Mouse (Mus musculus) layer of hippocampus, postnatal 36 days (tissue): ENCODE measurements at regions not wholly inside any gene's neighbourhood (a gene's known extent, or its start where the extent isn't known, plus 50 kb on each side); places are given as distances from the start of the nearest gene placed in this dataset.
A peak's percentile ranks its signal among the peaks of the same experiment; 100 is the strongest.
"Not testable (repeated sequence)": the region's sequence is repeated elsewhere in the genome, so short reads cannot be mapped to it uniquely, and the experiment has no call there.

Experiments used
- DNase-seq, 2 experiments: peaks; one replicate each; pipeline ENCODE4 v3.0.0; 2022

DNA sequence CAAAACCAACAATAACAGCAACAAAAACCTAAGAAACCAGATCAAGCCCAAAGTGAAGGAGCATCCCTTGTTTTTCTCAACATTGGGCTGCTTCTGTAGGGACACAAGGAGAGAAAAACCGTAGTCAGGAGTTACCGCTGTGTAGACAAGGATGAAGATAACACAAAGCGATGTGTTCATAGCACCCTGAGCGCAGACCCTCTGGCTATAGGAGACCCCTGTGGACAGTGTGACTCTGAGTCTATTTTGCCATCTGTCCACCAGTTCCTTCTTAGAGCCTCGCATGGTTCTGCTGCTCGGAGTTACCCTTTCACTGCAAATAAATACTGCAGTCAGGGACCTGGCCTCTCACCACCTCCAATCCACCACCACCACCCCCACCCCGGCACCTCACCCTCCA lies 263.7 kb upstream of the Jarid2 start:
- no peak for DNase-seq

DNA sequence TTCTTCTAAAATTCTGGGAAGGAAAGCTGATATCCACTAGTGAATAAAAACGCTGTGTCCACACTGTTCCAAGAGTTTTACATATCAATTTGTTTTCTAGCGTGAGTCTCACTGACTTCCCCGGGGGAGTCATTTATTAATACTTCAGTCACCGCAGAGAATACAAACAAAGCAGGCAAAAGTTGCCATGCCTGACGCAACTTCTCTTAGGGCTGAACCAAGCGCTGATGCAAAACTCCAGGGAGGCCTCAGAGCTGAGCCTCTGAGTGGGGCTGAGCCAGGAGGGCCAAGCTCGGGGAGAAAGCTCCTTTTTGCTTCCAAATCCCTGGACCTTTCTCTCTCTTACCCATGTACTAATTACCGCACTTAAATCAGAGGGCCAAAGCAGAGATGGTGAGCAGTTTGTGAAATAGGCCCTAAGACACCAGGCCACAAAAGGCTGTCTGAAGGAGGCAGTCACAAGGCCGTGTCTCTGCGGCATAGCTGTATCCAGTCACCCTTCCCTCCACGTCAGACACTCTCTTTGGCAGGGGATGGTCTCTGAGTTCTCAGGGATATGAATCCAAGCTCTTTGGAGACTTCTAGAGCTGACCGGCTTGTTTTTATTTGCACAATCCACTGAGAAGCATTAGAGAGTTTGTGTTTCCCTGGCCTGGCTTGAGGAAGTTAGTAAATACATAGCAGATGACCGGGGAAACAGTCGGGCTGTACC lies 260.2 kb upstream of the Jarid2 start:
- DNase-seq: no peak

DNA sequence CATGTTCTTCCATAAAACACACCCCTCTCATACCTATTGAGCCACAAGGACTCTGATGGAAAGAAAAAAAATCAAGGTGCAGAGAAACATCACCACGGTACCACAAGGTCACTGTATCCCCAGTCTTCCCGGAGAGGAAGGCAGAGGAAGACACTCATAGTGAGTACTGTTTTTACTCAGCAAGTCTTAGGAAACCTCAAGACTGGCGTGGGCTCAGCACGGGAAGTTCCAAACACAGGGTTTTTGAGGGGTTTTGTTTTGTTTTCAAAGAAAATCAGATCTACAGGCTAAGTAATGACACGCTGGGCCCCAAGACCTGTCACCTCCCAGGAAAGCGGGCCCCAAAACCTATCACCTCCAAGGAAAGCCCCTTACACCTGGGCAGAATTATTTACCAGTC lies 259.6 kb upstream of the Jarid2 start:
- no peak for DNase-seq

DNA sequence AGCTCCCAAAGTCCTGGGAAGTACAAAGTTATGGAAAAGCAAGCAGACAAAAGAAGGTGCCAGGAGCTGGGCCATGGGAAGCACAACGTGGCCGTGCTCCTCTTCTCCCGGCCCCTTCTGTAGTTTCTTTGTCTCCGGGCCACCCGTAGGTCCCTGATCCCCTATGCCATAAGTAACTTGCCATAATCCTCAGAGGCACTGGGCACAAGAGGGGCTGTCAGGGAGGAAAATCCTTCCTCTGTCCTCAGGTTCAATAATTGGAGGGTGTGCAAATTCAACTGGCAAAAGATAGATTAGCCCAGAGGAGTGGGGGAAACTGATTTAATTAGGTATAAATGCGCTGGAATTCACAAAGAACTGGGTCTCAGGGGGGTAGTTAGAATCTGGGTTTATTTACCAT lies 256.1 kb upstream of the Jarid2 start:
- no peak for DNase-seq

DNA sequence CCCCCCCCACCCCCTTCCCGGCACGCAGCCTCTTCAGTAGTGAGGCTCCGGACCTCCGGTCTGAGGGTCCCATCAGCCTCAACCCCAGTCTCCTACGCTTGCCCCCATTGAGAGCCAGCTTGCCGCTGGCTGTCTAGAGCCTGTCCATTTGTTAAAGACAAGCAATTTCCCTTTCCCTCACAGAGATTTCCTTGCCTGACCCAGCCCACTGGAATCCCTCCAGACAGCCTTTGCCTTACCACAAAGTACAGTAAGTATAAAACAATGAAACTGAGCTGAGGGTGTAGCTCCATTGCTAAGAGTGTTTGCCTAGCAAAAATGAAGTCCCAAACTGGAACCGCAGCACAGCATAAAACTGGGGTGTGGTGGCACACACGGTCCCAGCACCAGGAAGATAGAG lies 252.4 kb upstream of the Jarid2 start:
- DNase-seq: no peak

DNA sequence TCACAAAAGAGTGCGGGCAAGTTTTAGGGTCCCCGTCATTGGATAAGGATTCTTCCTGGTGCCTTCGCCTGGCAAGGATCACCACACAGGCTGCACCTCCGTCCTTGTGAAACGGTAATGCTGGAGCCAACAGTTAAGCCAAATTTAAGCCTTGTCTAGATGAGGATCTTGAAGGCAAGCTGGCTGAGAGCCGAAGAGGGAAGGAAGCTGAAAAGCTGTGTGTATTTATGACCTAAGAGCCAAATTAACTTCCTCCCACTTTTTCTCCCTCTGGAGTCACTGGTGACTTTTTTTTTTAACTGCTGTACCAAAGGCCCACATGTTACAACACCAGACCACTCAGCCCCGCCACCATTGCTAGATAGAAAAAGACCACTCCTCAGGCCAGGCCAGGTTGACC lies 249.1 kb upstream of the Jarid2 start:
- DNase-seq: no peak

DNA sequence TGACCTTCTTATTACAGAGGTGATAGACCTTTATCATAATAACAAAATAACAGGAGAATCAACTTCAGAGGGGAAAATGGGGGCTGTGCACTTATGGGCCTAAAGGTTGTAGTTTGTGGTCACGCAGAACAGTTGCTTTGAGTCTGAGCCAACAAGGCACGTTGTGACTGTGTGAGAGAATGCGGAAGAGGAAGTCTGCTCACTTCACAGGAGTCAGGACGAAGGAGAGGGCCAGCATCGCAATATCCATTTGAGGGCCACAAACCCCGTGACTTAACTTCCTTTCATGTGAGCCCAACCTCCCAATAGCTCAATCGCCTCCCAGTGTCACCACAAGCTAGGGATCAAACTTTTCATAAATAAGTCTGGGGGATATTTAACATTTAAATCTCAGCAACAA lies 246.6 kb upstream of the Jarid2 start:
- DNase-seq: no peak

DNA sequence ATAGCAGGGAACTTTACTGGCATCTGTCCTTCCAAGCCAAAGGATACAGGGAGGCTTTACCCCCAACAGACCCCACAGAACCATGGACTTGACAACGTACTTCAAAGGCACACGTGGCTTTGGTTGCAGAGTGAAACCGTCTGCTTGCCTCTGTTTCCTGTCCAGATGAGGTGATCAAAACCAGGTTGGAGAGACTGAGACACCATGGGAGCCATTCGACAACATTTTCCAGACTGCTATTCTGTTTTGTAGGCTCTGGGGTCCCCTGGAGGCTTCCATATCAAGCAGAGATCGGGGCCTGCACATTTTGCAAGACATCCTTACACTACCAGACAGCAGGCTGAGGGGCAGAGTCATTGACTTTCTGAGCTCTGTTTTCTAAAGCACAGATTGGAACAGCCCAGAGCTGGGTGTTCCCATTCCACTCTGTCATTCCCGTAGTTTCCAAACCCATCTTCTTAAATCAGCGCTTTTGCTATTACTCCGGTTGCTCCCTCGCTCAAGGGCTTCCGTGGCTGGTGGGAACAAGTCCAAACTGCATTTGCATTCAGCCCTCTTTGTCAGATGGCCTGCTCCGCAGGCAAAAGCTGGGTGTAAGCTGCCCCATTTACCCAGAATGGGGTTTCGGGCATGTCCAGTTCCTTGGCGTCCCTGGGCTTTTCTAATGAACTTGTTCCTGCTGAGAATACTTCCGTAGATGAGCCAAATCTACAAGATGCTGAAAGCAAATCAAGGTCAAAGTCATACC lies 244.5 kb upstream of the Jarid2 start:
- DNase-seq: peak; percentile 14 to 18

DNA sequence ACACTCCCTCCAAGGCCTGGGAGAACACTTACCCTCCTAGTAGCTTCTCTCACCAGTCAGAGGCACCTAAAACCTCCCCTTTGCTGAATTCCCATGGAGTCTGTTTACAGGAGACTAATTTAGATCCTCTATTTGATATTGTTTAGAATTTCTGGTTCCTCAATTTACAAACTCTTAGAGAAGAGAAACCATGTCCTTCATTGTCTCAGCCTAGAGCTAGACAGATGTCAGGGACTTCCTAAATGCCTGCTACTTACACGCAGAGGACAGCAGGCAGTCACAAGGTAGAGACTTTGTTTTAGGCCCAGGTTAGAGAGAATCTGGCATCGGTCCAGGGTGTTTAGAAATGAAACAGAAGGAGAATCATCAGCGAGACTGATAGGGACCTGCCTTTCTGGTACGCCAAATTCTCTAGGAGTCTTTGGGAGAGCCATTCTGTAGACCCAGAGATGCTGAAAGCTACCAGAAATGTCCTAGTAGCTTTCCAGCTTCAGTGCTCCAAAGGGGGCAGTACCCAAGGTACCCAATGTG lies 238.3 kb upstream of the Jarid2 start:
- no peak for DNase-seq

DNA sequence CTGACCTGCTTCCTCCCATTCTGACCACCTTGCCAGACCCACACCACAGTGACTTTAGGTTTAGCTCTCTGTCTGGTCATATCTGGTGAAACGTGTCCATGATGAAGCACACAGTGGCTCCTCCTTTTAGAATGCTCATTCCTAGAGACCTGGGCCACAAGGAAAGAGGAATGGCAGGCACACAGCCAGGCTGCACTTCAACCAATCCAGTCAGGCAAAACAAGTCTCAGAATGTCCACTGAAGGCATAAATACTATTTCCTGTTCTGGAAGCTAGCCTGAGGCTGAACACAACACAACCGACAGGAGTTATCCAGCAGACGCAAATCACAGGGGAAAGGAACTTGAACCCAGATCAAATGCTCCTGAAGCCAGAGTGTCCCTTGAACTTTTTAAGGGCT lies 235.4 kb upstream of the Jarid2 start:
- DNase-seq: no peak

DNA sequence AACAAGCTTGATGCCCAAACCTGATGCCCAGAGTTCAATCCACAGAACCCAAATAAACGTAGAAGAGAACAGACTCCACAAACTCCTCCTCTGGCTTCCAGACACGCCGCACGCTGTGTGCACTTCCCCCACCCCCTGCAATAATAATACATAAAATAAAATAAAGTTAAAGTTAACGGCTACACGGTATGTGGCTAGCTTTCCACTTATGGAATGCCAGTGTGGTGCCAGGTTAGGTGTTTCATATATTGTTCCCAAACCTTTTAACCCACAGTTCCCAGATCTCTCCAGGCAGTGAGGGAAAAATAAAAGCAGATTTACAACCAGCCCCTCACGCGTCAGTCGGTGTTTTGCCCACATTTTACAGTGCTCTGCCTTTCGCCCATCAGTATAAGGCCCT lies 233.8 kb upstream of the Jarid2 start:
- DNase-seq: no peak

DNA sequence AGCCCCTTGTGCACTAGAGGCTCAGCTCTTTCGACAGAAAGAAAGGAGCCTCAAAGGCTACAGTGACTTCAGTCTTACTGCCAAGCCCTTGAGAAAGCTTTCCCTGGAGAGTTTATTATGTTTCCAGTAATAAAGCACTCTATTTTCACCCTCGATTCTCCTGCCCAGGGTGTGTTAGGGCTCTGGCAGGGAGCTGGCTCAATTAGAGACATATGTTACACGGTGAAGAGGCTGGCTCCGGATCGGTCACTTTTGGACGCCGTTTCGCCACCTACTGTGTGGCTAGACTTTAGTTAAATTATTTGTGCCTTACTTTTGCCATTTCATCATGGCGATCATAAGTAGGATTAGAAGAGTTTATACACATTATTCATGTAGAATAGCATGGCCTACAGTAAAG lies 232.7 kb upstream of the Jarid2 start:
- DNase-seq: no peak

DNA sequence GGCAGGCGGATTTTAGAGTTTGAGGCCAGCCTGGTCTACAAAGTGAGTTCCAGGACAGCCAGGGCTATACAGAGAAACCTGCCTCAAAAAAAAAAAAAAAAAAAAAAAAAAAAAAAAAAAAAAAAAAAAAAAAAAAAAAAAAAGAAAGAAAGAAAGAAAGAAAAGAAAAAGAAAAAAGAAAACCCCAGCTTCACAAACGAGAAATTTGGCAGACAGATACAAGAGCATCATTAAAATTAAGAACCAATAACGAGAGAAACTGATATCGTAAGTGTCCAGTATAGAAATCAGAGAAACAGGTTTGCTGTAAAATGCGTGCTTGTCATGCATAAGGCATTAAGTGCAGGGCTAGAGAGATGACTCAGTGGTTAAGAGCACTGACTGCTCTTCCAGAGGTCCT lies 228.4 kb upstream of the Jarid2 start:
- not testable (repeated sequence) for DNase-seq

DNA sequence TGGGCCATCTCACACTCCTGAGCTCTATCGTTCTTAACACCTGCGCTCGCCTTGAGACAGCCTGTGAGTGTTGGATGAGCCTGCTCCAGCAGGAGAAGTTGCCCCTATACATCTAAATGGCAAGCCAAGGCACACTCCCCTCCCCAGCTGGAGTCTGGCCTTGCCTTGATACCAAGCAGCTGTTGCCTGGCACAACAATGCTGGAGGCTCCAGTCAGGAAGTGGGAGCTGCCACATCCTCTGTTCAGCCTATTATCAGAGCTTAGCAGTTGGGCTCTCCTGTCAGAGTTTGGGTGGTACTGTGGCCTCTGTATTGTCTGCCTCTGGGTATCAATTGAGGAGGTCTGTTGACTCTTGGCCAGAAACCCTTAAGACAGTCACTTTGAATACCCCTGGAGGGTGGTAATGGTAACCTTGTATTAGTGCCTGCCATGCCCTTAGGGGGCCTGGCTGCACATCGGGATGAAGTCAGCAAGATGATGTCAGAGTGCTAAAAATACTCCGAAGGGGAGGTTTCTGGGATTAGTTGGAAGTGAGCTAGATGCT lies 227.4 kb upstream of the Jarid2 start:
- DNase-seq: no peak

DNA sequence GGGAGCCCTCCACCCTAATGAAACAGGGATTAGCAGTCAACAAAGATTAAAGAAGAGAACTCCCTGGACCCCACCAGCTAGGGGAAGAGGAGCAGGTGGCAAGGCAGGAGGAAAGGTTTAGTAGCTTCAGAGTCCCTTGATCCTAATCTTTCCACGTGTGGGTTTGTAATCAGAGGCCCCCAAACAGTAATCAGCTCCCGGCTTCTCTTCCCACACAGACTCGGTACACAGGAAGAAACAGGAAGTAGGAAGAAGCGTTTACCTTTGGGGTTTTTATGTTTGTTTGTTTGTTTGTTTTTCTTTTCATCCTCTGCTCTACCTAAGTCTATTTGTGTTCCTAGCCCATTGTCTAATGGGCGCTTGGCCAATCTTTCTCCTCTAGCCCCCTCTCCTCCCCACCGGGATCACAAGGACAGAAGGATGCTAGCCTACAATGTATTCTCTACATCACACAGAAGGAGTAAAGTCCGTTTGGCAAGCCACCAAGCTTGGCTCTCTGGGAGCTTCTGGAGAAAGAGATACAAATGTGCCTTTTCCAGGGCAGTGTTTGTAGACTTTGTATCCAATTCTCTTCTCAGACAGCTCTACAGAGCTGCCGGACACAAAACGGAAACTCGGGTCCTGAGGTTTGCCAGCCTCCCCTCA lies 226.5 kb upstream of the Jarid2 start:
- DNase-seq: no peak

DNA sequence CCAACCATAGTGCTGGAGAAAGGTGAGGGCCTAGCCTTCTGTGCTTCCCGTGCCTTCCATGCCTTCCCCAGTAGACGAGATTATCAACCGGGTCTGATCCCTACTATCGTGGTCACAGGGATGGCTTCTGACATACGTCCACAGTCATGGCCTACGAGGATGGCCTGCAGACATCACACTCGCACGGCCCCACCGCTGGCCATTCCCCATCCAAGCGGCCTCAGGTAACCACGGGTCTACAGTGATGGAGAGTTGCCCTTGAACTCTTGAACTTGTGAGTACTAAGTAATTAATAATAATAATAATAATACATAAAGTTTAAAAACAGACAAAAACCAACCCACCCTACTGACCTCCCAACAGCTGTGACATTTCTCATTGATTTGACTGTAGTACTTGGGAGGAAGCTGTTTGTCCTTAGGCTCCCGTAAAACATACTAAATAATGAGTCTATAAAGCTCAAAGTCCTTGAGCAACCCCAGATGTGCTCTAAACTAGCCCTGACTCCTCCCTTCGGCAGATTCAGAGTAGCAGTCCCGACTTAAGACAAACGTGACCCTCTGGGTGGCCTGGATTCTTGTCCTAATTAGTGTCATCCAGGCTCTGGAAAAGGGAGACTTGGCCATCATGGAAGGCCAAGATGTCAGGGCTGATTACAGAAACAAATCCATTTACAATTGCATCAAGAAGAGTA lies 225.9 kb upstream of the Jarid2 start:
- DNase-seq: no peak

DNA sequence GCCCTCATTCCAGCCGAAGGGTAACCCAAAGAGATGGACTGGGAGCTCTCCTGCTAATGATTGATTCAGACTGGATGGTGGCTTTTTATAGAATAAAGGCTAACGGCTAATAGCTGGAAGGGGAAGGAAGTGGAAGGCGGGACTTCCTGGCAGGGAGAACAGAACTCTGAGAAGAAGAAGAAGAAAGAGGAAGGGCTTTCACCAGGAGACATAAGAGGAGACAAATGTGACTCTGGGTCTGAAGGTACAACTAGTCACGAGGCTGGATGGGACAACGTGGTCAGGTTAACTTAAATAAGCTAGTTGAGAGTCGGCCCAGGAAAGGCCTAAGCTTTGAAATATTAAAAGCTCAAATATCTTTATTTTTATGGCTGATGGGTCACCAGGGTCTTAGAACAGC lies 224.8 kb upstream of the Jarid2 start:
- DNase-seq: no peak

DNA sequence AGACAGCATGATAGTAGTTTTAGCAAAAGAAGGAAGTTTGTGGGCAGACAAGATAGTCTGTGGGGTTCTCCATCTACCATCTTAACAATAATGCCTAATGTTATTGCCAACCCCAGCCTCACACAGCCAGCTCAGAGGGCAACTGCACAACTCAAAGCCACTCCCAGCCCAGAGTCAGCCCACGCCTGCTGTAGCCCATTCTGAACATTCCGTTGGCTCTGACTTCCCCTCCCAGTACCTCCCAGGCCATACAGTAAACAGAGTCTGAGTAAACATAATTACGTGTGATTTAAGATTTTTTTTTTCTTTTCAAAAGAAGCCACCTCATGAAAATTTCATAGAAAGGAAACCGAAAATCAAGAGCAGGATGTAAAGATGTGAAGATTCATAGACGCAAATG lies 222.3 kb upstream of the Jarid2 start:
- no peak for DNase-seq

DNA sequence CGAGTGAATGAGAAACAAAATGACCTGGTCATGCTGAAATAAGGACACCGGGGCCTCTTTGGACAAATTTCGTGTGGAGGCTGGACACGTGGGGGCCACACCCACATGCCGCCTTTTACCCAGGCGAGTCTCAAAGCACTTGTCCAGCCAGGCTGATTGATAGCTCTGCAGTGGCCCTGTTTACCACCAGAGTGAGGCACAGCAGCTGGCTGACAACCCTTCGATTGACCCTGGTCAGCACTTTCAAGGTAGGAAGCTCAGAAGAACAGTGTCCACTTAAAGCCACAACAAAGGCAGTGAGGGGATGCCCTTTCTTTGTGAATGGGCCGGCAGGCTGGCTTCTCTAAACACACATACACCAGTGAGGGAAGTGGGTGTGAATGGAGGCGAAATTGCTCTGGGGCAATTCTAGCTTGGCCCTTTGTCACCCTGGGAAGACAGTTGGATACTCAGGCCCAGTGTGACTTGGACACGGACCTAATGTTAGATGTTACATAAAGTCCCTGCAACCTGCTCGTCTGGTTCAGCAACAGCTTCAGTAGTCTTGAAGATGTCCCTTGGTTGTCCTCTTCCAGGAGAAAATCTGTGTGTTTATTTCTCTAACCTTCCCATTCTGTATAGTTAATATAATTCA lies 219.6 kb upstream of the Jarid2 start:
- no peak for DNase-seq

DNA sequence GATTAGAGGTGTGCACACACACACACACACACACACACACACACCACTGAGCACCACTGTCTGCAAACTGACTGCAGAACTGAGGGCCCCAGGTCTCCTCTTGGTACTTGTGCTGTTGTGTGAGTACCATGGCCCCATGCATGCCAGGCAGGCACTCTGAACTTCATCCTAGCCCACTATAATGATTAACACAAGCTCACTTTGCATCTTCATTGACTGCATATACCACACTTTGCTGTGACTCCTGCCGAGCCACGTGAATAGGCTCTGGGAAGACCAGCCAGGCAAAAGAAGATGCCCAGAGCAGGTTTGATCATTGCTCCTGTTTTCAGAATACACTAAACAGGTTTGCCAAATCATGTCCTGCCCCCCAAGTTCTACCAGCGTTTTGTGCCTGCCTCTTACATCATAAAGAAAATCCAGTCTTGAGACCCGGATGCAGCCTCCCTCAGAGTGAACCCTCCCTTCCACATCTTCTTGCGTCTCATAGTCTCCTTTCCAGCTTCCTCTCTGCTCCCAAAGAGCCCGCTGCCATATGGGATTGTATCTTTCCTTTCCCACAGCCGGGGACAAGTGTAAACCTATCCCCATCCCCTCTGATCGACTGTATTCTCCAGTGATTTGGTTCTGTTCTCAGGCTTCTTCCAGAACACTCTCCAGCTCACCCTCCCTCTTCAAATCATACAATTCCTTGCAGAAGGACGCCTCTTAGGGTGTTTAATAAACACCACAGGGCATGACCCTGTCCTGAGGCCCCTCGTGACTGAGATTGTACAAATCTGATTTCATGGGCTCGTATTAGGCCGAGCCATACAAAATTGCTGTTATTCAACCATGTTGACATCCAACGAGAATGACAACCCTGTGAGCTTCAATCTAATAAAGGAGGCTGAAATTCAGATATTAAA lies 215.6 kb upstream of the Jarid2 start:
- no peak for DNase-seq

DNA sequence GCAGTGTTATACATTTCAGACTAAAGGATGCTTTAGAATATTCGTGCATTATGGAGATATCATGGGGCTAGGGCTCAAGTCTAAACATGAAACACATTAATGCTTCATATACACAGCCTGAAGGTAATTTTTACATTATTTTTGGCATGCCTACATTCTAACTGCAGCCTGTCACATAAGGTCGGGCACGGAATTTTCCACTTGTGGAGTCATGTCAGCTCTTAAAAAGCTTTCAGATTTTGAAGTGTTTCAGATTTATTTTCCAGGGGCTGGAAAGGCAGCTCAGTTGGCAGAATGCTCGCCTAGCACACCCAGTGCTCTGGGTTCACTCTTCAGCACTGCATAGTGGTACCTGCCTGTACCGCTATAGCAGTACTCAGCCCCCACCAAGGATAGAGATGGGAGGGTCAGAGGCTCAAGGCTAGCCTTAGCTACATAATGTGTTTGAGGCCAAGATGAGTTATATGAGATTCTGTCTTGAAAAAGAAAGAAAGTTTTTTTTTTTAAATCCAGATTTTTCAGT lies 214.6 kb upstream of the Jarid2 start:
- no peak for DNase-seq
